Mouse (Mus musculus) heart, adult 9 months (tissue): ENCODE results near the gene H2al1e.
"Not testable (repeated sequence)": the region's sequence is repeated elsewhere in the genome, so short reads cannot be mapped to it uniquely, and the experiment has no call there.

Experiments used
- DNase-seq, 2 experiments: peaks; one replicate each; pipeline ENCODE4 v3.0.0; 2022; ENCODE audit warnings: low spot score in 2 of 2

H2al1e gene

GRCm38 (mm10) chrX:11311634-11312033 is at the start of gene H2al1e:
Gene H2al1e (plus strand): TSS chrX:11311934.
- DNase-seq = not testable (repeated sequence)

GRCm38 (mm10) chrX:11264918-11265317 is 46.8 kb upstream of the H2al1e start:
- DNase-seq = no peak

- DNase-seq = peak in 1 of 2 experiments; percentile 56
Observed at GRCm38 (mm10) chrX:11267791-11268190, 43.9 kb upstream of the H2al1e start.

- DNase-seq = peak; percentile 5 to 36
Observed at GRCm38 (mm10) chrX:11269074-11269473, 42.7 kb upstream of the H2al1e start.

- no peak for DNase-seq
Observed at GRCm38 (mm10) chrX:11273190-11273589, 38.5 kb upstream of the H2al1e start.

GRCm38 (mm10) chrX:11277083-11277482 is 34.7 kb upstream of the H2al1e start:
- no peak for DNase-seq

- DNase-seq = no peak
Observed at GRCm38 (mm10) chrX:11280741-11281140, 31.0 kb upstream of the H2al1e start.

- peak; percentile 1 to 28 for DNase-seq
Observed at GRCm38 (mm10) chrX:11288306-11288882, 23.3 kb upstream of the H2al1e start.

- DNase-seq = no peak
Observed at GRCm38 (mm10) chrX:11289244-11289643, 22.5 kb upstream of the H2al1e start.

- DNase-seq = not testable (repeated sequence)
Observed at GRCm38 (mm10) chrX:11298957-11299356, 12.8 kb upstream of the H2al1e start, which contains the start of gene H2al1a. Gene H2al1a (plus strand): TSS chrX:11299257.

- not testable (repeated sequence) for DNase-seq
Observed at GRCm38 (mm10) chrX:11302132-11302531, 9.6 kb upstream of the H2al1e start, which contains the start of gene H2al1b. Gene H2al1b (plus strand): TSS chrX:11302432.

GRCm38 (mm10) chrX:11305355-11305754 is 6.4 kb upstream of the H2al1e start, which contains the start of gene H2al1c:
Gene H2al1c (plus strand): TSS chrX:11305655.
- DNase-seq = not testable (repeated sequence)

GRCm38 (mm10) chrX:11308524-11308923 is 3.2 kb upstream of the H2al1e start, which contains the start of gene H2al1d:
Gene H2al1d (plus strand): TSS chrX:11308824.
- DNase-seq = not testable (repeated sequence)

- DNase-seq = not testable (repeated sequence)
Observed at GRCm38 (mm10) chrX:11314858-11315257, 3.1 kb downstream of the H2al1e start, which contains the start of gene H2al1f. Gene H2al1f (plus strand): TSS chrX:11315158.

- not testable (repeated sequence) for DNase-seq
Observed at GRCm38 (mm10) chrX:11317956-11318355, 6.2 kb downstream of the H2al1e start, which contains the start of gene H2al1g. Gene H2al1g (plus strand): TSS chrX:11318256.

GRCm38 (mm10) chrX:11321192-11321591 is 9.5 kb downstream of the H2al1e start, which contains the start of gene H2al1h:
Gene H2al1h (plus strand): TSS chrX:11321492.
- DNase-seq = not testable (repeated sequence)

- DNase-seq = not testable (repeated sequence)
Observed at GRCm38 (mm10) chrX:11324359-11324758, 12.6 kb downstream of the H2al1e start, which contains the start of gene H2al1i. Gene H2al1i (plus strand): TSS chrX:11324659.

- DNase-seq = not testable (repeated sequence)
Observed at GRCm38 (mm10) chrX:11327522-11327921, 15.8 kb downstream of the H2al1e start, which contains the start of gene H2al1j. Gene H2al1j (plus strand): TSS chrX:11327822.

GRCm38 (mm10) chrX:11345762-11346161 is 34.0 kb downstream of the H2al1e start:
- DNase-seq = no peak

GRCm38 (mm10) chrX:11346756-11347155 is 35.0 kb downstream of the H2al1e start:
- no peak for DNase-seq

- DNase-seq = no peak
Observed at GRCm38 (mm10) chrX:11360823-11361222, 49.1 kb downstream of the H2al1e start.

GRCm38 (mm10) chrX:11361261-11361660 is 49.5 kb downstream of the H2al1e start:
- DNase-seq = no peak
